Mouse (Mus musculus) heart, adult 8-10 months (tissue): ENCODE results near the gene Tmem209. TPM values are rescaled to one million over a fixed set of nuclear protein-coding genes. Genes with fewer than 3 reads are reported as not detected.

Experiments
- DNase-seq: peaks from one replicate; pipeline ENCODE4 v3.0.0; 2022; ENCODE audit warnings: low spot score
- total RNA-seq, 4 experiments: library from RNA; stranded (reverse); gene quantifications; 2 replicates each; pipeline ENCODE4 v1.2.4; 2022

Tmem209 gene
- total RNA-seq, 4 experiments from 2014 or later = 7.3 to 12.4 (median 9.5) TPM

DNA sequence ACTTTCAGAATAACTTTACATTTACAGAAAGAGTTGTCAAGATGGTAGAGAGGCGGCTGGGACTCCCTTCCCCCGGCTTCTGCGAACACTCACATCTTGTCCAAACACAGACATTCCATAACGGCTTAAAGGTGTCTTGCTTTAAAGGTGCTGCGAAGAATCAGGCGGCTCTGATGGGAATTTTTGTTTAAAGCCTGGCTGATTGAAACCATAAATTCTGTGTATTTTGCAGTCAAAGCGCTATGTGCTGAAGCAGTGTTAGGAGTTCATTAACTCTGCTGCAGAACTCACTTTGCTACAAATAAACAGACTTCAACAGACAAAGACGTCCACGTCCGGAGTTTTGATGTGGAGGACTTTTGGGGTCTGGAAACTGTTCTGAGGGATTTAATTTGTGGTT, 28.7 kb upstream of the Tmem209 start:
- no peak for DNase-seq

GRCm38 (mm10) chr6:30535340-30535739, 25.8 kb upstream of the Tmem209 start:
- peak; percentile 38 for DNase-seq

- no peak for DNase-seq
These were observed 19.2 kb upstream of the Tmem209 start for GRCm38 (mm10) chr6:30528800-30529199.

DNA sequence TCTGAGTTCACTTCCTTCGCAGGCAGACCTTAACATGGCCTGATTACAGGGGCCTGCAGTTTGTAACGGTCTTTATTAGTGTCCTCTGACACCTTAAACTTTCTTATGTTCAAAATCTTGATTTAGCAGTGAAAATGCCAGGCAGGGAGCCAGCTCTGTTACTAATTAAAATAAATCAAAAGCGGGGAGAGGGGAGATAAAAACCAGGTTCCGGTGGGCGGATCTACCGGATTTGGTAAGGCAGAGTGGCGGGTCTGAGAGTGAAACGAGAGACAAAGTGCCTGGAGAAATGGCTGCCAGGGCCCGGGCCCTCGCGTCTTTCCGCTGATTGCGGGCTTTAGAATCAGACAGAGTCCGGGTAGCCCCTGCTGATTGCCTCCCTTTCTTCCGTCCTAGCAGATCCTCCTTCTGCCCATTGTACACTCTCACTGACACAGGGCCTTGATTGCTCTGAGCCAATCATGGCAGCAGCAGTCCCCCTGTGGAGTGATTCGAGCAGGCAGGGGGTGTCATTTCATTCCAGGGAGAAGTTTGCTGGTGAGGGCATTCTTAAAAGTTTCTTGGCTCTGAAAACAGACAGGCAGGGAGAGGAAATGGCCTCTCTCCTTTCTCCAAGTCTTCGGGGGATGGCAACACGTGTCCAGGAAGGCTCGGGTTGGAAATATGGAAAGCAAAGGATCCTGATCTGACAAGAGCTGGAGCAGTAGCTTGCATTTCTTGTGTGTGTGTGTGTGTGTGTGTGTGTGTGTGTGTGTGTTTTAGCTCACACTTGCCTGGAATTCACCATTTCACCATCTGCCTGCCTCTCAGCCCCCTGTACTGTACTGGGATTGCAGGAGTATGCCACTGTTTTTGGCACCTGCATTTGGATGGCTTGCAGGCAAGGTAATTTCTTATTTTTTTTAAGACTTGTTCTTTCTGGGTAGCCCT, 17.3 kb upstream of the Tmem209 start:
- DNase-seq = no peak

- no peak for DNase-seq
These were observed 16.1 kb upstream of the Tmem209 start for GRCm38 (mm10) chr6:30525456-30526332.

- DNase-seq = no peak
These were observed 10.8 kb upstream of the Tmem209 start for GRCm38 (mm10) chr6:30520400-30520799.

DNA sequence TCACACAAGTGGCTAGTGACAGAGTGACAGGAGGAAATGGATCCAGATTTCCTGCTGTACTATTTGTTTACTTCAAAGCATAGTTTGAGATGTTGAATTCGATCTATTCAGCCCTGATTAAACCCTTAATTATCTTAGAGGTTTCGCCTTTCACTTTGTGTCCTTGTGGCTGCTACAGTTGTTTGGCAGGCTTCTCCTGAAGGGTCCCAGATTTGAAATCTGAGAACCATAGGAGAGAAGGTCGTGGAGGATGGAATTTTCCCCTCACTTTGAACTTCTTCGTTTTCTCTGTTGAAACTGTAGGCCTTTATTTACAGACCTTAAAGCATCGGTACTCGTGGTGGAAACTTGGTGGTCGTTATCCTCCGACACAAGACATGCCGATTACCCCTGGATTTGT, 4.7 kb upstream of the Tmem209 start:
- no peak for DNase-seq

GRCm38 (mm10) chr6:30510291-30510690, 708 bp upstream of the Tmem209 start:
- DNase-seq = no peak

- no peak for DNase-seq
These were observed 759 bp downstream of the Tmem209 start for GRCm38 (mm10) chr6:30508824-30509223.

GRCm38 (mm10) chr6:30499049-30499448, 10.5 kb downstream of the Tmem209 start:
- DNase-seq = no peak

GRCm38 (mm10) chr6:30486504-30486903, 23.1 kb downstream of the Tmem209 start:
- DNase-seq = no peak

DNA sequence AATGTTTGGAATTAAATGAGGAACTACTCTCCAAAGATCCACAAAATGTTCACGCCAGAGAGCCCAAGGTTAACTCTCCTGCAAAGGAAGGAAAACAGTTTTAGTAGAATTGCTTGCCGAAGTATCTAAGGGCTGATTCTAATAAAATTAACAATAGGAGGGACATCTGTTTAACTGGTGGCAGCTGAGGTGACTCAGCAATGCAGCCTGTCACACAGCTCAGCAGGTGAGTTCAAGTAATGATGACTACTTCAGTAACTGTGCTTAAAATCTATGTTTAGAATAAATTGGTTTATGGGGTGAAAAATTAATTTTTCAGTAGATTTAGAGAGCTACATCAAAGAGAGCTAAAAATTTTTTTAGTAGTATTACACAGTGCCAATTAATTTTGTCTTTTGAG, 26.7 kb downstream of the Tmem209 start:
- DNase-seq = no peak

DNA sequence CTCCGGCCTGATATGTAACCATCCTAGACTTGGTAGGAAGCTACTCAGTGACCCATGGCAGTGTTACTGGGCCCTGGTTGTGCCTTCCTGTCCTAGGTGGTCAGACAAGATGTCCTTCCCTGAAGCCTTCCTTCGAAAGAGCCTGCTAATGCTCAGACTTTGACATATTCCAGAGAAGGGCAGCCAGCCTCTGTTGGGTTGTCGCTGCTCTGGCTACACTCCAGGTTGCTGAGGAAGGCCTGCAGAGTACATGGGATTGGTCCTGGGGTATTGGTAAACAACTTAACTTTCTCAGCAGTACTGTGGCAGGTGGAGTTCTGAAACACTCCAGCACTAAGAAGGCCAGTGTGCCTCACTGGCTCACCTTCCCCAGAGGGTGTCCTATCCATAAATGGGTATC, 30.2 kb downstream of the Tmem209 start:
- DNase-seq = no peak

- DNase-seq = no peak
These were observed 31.8 kb downstream of the Tmem209 start for GRCm38 (mm10) chr6:30477784-30478183.

DNA sequence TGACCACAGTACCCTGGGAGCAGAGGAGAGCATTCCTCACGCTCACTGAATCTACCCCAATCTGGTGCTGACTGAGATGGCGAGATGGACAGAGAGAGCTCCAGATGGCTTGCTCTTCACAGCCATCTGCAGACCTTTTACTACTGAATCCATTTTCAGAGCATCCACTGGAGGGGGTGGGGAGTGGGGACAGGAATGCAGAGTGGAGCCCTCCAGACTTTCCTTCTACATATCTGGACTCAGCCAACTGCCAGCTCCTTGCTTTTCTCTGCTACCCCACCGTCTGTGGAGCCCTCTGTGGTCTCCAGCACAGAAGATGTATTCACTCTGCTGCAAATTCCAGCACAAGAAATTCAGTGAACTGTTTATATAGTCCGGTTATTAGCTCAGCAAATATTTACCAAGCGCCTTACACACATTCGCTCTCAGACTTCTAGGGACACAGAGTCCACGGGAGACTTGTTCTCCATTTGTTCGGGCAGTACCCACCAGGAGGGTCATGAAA, 32.3 kb downstream of the Tmem209 start:
- no peak for DNase-seq

DNA sequence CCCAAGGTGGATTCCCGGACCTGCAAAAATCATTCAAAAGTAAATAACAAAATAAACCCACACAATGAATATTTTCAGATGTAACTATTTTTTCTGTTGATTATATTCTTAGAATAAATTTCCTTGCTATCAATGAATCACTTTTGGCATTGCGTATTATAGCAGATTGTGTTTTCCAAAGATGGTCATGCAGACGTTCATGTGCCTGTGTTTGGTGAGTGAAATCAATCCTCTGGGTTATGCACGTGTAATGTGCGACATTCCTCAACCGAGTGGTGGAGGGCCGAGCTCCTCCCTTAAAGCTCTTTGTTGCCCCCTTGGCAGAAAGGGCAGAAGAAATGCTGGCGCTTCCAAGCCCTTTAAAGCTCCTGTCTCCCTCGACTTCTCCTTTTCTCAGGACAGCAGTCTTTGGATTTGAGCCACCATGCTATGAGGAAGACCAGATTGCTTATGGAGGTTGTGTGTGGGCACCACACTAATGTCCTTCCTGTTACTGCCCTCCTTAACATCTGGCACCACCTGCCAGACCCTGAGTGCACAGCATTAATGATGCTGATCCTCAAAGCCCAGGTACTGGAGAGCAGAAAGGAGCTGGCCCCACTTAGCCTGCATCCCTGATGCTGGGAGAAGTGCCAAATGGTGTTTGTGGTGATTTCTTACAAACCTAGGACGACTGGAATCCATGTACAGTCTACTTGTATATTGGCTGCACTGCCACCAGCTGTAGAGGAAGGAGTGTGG, 33.4 kb downstream of the Tmem209 start:
- no peak for DNase-seq

- no peak for DNase-seq
These were observed 37.9 kb downstream of the Tmem209 start for GRCm38 (mm10) chr6:30471706-30472105.

- DNase-seq = no peak
These were observed 40.2 kb downstream of the Tmem209 start for GRCm38 (mm10) chr6:30469370-30469769.

DNA sequence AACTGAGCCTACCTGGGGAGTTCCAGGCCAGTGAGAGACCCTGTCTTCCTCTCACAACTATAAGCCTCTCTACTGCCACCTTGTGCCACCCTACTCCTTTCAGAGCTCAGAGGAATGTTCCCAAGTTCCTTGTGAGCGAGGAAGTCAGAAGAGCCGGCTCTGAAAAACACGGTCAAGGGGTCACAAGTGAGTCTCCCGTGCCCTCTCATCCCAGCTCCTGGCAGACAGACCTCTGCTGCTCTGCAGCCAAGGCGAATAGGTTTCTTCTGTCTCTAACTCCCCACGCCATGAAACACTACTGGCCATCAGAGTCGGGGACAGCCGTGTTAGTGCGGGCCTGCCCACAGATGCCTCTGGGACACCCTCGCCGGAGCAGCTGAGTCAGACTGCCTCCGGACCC, 40.9 kb downstream of the Tmem209 start:
- no peak for DNase-seq

- no peak for DNase-seq
These were observed 41.5 kb downstream of the Tmem209 start for GRCm38 (mm10) chr6:30468058-30468457.

DNA sequence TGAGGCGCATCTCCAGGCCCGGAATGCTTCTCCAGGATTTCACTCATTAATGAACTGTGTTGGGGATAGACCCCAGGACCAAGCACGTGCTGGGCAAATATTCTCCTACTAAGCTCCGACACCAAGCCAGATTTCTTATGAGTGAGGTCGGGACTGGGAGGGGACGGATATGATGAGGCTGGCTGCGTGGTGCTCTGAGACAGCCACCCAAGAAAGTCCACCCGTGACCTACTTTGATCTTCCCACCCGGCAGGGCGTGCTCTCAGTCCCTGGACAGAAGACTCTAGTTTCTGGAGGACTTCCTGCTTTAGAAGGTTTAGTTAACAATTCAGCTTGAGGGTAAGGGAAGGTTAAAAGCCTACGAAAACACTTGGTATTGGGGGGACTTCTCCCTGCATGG, 44.0 kb downstream of the Tmem209 start:
- no peak for DNase-seq

DNA sequence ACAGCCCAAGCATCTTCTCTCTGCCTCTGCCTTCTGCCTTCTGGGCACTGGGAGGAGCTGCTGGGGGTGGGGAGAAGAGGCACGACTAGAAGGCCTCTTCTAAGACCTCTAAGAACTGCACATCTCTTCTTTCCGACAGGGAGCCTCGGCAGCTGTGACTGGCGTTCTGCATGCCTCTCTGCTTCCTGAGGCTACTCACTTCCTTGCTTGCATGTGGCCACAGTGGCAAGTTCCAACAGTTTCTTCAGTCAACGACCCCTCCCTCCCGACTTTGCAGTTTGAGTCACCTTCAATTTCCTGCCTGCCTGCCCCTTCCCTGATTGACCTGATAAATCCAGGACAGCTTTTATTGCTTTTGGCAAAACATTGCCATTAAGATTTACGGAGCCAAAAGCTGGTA, 46.8 kb downstream of the Tmem209 start:
- no peak for DNase-seq
